18 mouse cellular contexts compared by ENCODE assay signal in the genomic region with DNA sequence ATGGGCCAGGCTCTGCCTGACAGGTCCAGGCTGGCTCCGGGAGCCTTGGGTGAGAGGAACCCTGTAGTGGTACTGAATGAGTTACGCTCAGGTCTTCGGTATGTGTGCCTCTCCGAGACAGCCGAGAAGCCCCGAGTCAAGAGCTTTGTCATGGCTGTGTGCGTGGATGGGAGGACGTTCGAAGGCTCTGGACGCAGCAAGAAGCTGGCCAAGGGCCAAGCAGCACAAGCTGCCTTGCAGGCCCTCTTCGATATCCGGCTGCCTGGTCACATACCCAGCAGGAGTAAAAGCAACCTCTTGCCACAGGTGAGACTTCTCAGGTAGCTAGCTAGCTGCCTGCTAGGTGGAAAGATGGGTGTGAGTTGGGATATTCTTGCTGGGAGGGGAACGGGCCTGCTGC.
A peak's percentile ranks its signal among the peaks of the same experiment; 100 is the strongest.
DNase-seq lines count a peak whose midpoint lies in the region; ATAC-seq and TF ChIP-seq lines count a peak whose summit lies in the region.
"Had no signal": no experiment of that assay in that cellular context is flagged by ENCODE, and none has a peak within 500 bp of the region (broad histone marks: within the 10 kb centered on the region; RNA-seq: fewer than 3 reads in every experiment).

No protein-coding gene starts in this region.

- ATAC-seq in lung, postnatal 0 days, result peak; percentile 11; the same call in 1 of the 2 replicates
- ATAC-seq: activated CD4-positive, CD25-positive, alpha-beta regulatory T cell, adult 4 months; forebrain, embryonic 13.5 days; forebrain, postnatal 0 days had no signal

- H3K9me3 ChIP-seq in lung, postnatal 0 days (ENCODE audit: low read length), result no peaks in the 10 kb centered on the region
- H3K9me3 ChIP-seq: embryonic facial prominence, embryonic 10.5 days; forebrain, embryonic 13.5 days; heart, embryonic 12.5 days; hindbrain, embryonic 10.5 days; hindbrain, embryonic 15.5 days had no signal

- H3K4me1 ChIP-seq in lung, postnatal 0 days (ENCODE audit: insufficient read depth, low read depth, low read length), result no peaks in the 10 kb centered on the region
- H3K4me1 ChIP-seq: embryonic facial prominence, embryonic 10.5 days; forebrain, embryonic 13.5 days; heart, embryonic 12.5 days; hindbrain, embryonic 10.5 days; hindbrain, embryonic 15.5 days had no signal

- peak; percentile 61 to 75 for DNase-seq in cerebellum, postnatal 10 days
- DNase-seq in cerebellum, adult 9-10 months, result no peak
- peak; percentile 63 for DNase-seq in left cerebral cortex, postnatal 4 days
- no peak for DNase-seq in left cerebral cortex, adult 2 months (ENCODE audit: extremely low spot score in 1 of 2, low spot score in 2 of 2)
- no peak for DNase-seq in lung, postnatal 0 days (ENCODE audit: low spot score)
- no peak for DNase-seq in lung, postnatal 25 days (ENCODE audit: low spot score)
- no peak for DNase-seq in T-cell, adult 2 months (ENCODE audit: low spot score)
- DNase-seq: adrenal gland, postnatal 36 days; cerebellum, adult 8-10 months; forebrain, postnatal 0 days; gastrocnemius, adult 2 months; gastrocnemius, postnatal 25 days had no signal

- no peak overlapping the region for H3K9ac ChIP-seq in lung, postnatal 0 days (replicated peaks; ENCODE audit: low read depth)
- H3K9ac ChIP-seq: forebrain, embryonic 13.5 days; forebrain, postnatal 0 days; heart, embryonic 12.5 days; hindbrain, embryonic 15.5 days had no signal

- no peaks in the 10 kb centered on the region for H3K27me3 ChIP-seq in lung, postnatal 0 days (replicated peaks; ENCODE audit: insufficient read depth, low read length)
- H3K27me3 ChIP-seq: forebrain, embryonic 13.5 days; heart, embryonic 12.5 days; hindbrain, embryonic 15.5 days had no signal

- intact Hi-C loops in left cerebral cortex, postnatal 4 days (cut with DNase I), result no loop called here
- intact Hi-C loops in left cerebral cortex, adult 2 months (cut with DNase I), result no loop called here

- no peak for TF ChIP-seq CTCF in left cerebral cortex, adult 2 months (IDR thresholded peaks at IDR 0.05)
- TF ChIP-seq CTCF in lung, postnatal 0 days (IDR thresholded peaks at IDR 0.05), result no peak

- no peak overlapping the region for H3K4me3 ChIP-seq in left cerebral cortex, adult 2 months
- H3K4me3 ChIP-seq in lung, postnatal 0 days (ENCODE audit: low read depth, low read length), result no peak overlapping the region
- H3K4me3 ChIP-seq: embryonic facial prominence, embryonic 10.5 days; forebrain, embryonic 13.5 days; gastrocnemius, adult 2 months; heart, embryonic 12.5 days; hindbrain, embryonic 10.5 days; hindbrain, embryonic 15.5 days had no signal

- no peak for TF ChIP-seq EP300 in lung, postnatal 0 days (IDR thresholded peaks at IDR 0.05)

- no peaks in the 10 kb centered on the region for H3K36me3 ChIP-seq in lung, postnatal 0 days (ENCODE audit: insufficient read depth, low read length)
- H3K36me3 ChIP-seq: embryonic facial prominence, embryonic 10.5 days; heart, embryonic 12.5 days; hindbrain, embryonic 10.5 days; hindbrain, embryonic 15.5 days had no signal

- 57% methylated on average over 13 of the region's 13 CpGs for WGBS in lung, postnatal 0 days

- no peak overlapping the region for H3K27ac ChIP-seq in left cerebral cortex, adult 2 months
- no peak overlapping the region for H3K27ac ChIP-seq in lung, postnatal 0 days (ENCODE audit: low read length)
- H3K27ac ChIP-seq: embryonic facial prominence, embryonic 10.5 days; forebrain, embryonic 13.5 days; gastrocnemius, adult 2 months; hindbrain, embryonic 10.5 days; hindbrain, embryonic 15.5 days had no signal

- no peak overlapping the region for H3K4me2 ChIP-seq in lung, postnatal 0 days (replicated peaks; ENCODE audit: low read depth, low read length)
- H3K4me2 ChIP-seq: forebrain, embryonic 13.5 days; heart, embryonic 12.5 days; hindbrain, embryonic 15.5 days had no signal

Comparison
In these comparisons a context has a peak if more than half of its experiments do, and no peak if none do; other contexts are left out.
1. DNase-seq: peak in cerebellum, postnatal 10 days (2 of 2) and left cerebral cortex, postnatal 4 days (single experiment); none in cerebellum, adult 9-10 months (single experiment), left cerebral cortex, adult 2 months (0 of 2), lung, postnatal 0 days (single experiment), lung, postnatal 25 days (single experiment) and T-cell, adult 2 months (single experiment).